ENCODE assay signal across 8 mouse cellular contexts in genomic region chr9:83726105-83726504, GRCm38 (mm10).
A peak's percentile ranks its signal among the peaks of the same experiment; 100 is the strongest.
DNase-seq lines count a peak whose midpoint lies in the region; ATAC-seq lines count a peak whose summit lies in the region.

No protein-coding gene starts in this region.

- ATAC-seq in activated CD4-positive, CD25-positive, alpha-beta regulatory T cell, adult 4 months, result no peak

- DNase-seq in frontal cortex, postnatal 36 days (ENCODE audit: low spot score in 2 of 2), result peak; percentile 11 to 41
- DNase-seq in frontal cortex, postnatal 25 days (ENCODE audit: low spot score in 2 of 2), result no peak
- DNase-seq in ovary, adult 18-20 months (ENCODE audit: low spot score), result peak; percentile 47
- no peak for DNase-seq in ovary, postnatal 10 days (ENCODE audit: low spot score)
- DNase-seq in kidney, adult 9 months, result peak; percentile 74
- DNase-seq in testis, postnatal 14 days (ENCODE audit: low spot score), result peak; percentile 29
- DNase-seq in adipocyte (ENCODE audit: low spot score), result no peak

Comparison
In these comparisons a context has a peak if more than half of its experiments do, and no peak if none do; other contexts are left out.
1. DNase-seq: peak in frontal cortex, postnatal 36 days (2 of 2), ovary, adult 18-20 months (single experiment), kidney, adult 9 months (single experiment) and testis, postnatal 14 days (single experiment); none in frontal cortex, postnatal 25 days (0 of 2), ovary, postnatal 10 days (single experiment) and adipocyte (single experiment).